Mouse (Mus musculus) testis, adult 2 months (tissue): ENCODE measurements around the gene Btbd11. TPM values are rescaled to one million over a fixed set of nuclear protein-coding genes. Genes with fewer than 3 reads are reported as not detected.
A peak's percentile ranks its signal among the peaks of the same experiment; 100 is the strongest.

Experiments used
- H3K27ac ChIP-seq: fragments of 200-500 bp; 2 replicates; pipeline ENCODE4 v1.5.1; 2012; ENCODE audit warnings: low read depth, low read length; ENCODE audit not compliant: control insufficient read depth, insufficient read depth
- H3K27me3 ChIP-seq: fragments of 200-500 bp; 2 replicates; pipeline ENCODE4 v1.6.1; 2012; ENCODE audit warnings: mild to moderate bottlenecking, low read length, moderate library complexity; ENCODE audit not compliant: control insufficient read depth, insufficient read depth
- H3K36me3 ChIP-seq: fragments of 200-500 bp; 2 replicates; pipeline ENCODE4 v1.6.1; 2012; ENCODE audit warnings: mild to moderate bottlenecking, low read length; ENCODE audit not compliant: control insufficient read depth, insufficient read depth
- H3K4me1 ChIP-seq: fragments of 200-500 bp; 2 replicates; pipeline ENCODE4 v1.6.1; 2012; ENCODE audit warnings: low read length; ENCODE audit not compliant: control insufficient read depth, insufficient read depth
- H3K4me3 ChIP-seq: fragments of 200-500 bp; 2 replicates; pipeline ENCODE4 v1.5.1; 2012; ENCODE audit warnings: low read depth, mild to moderate bottlenecking, low read length, moderate library complexity, mixed read lengths; ENCODE audit not compliant: control insufficient read depth
- CTCF ChIP-seq: fragments of 200-500 bp; IDR thresholded peaks from 2 replicates; pipeline ENCODE4 v1.5.1; 2012; ENCODE audit warnings: low read depth, mild to moderate bottlenecking, inconsistent platforms, low read length, moderate library complexity; ENCODE audit not compliant: control insufficient read depth, insufficient read depth, insufficient replicate concordance
- POLR2A ChIP-seq: fragments of 200-500 bp; IDR thresholded peaks from 2 replicates; pipeline ENCODE4 v1.6.1; 2012; ENCODE audit warnings: low read depth, mild to moderate bottlenecking, inconsistent platforms, low read length, moderate library complexity; ENCODE audit not compliant: control insufficient read depth
- polyA plus RNA-seq: library from polyadenylated mRNA; depleted of rRNA; stranded (reverse); fragments of >200 nt; gene quantifications from 2 replicates; pipeline ENCODE4 v1.2.3, GENCODE M21; 2012

The Btbd11 gene
- polyA plus RNA-seq, 1 experiment: 0.25 TPM

- H3K4me3 ChIP-seq: no peak overlapping the region
Observed at GRCm38 (mm10) chr10:85617501-85618417, 231.1 kb downstream of the Btbd11 start.

GRCm38 (mm10) chr10:85621067-85621466 is 234.5 kb downstream of the Btbd11 start:
- TF ChIP-seq POLR2A: no peak
- TF ChIP-seq CTCF: no peak
- Histone ChIP-seq H3K27me3 (no peaks in the 10 kb centered on the region), H3K36me3 (no peaks in the 10 kb centered on the region), H3K27ac (no peak overlapping the region), H3K4me3 (no peak overlapping the region), H3K4me1 (peaks cover 4% of the 10 kb centered on the region)

More at GRCm38 (mm10) chr10:85617501-85618417, 231.1 kb downstream of the Btbd11 start:
- no peak for TF ChIP-seq POLR2A
- no peak for TF ChIP-seq CTCF
- Histone ChIP-seq H3K4me1 (no peaks in the 10 kb centered on the region), H3K36me3 (no peaks in the 10 kb centered on the region), H3K27me3 (no peaks in the 10 kb centered on the region), H3K27ac (no peak overlapping the region)

- Histone ChIP-seq H3K36me3 (no peaks in the 10 kb centered on the region), H3K27ac (no peak overlapping the region), H3K27me3 (no peaks in the 10 kb centered on the region), H3K4me3 (peak overlapping the region; percentile 76), H3K4me1 (peaks cover 4% of the 10 kb centered on the region)
- no peak for TF ChIP-seq POLR2A
- peak; percentile 43; the same call in 1 of the 2 replicates for TF ChIP-seq CTCF
Observed at GRCm38 (mm10) chr10:85624504-85625169, 238.0 kb downstream of the Btbd11 start.

- no peak overlapping the region for H3K27ac ChIP-seq
- no peaks in the 10 kb centered on the region for H3K27me3 ChIP-seq
- H3K36me3 ChIP-seq: no peaks in the 10 kb centered on the region
- no peak overlapping the region for H3K4me3 ChIP-seq
- peaks cover 4% of the 10 kb centered on the region for H3K4me1 ChIP-seq
- TF ChIP-seq POLR2A: no peak
- no peak for TF ChIP-seq CTCF
Observed at GRCm38 (mm10) chr10:85625170-85625686, 238.6 kb downstream of the Btbd11 start.

GRCm38 (mm10) chr10:85632030-85632429 is 245.4 kb downstream of the Btbd11 start:
- H3K4me1 ChIP-seq: no peaks in the 10 kb centered on the region
- TF ChIP-seq CTCF (no peak), POLR2A (no peak)
- H3K27me3 ChIP-seq: no peaks in the 10 kb centered on the region
- H3K36me3 ChIP-seq: no peaks in the 10 kb centered on the region
- H3K4me3 ChIP-seq: no peak overlapping the region
- no peak overlapping the region for H3K27ac ChIP-seq

GRCm38 (mm10) chr10:85633577-85633976 is 247.0 kb downstream of the Btbd11 start:
- Histone ChIP-seq H3K36me3 (no peaks in the 10 kb centered on the region), H3K27me3 (no peaks in the 10 kb centered on the region), H3K4me3 (no peak overlapping the region), H3K4me1 (no peaks in the 10 kb centered on the region), H3K27ac (no peak overlapping the region)
- no peak for TF ChIP-seq CTCF
- TF ChIP-seq POLR2A: no peak

- no peak for TF ChIP-seq CTCF
- TF ChIP-seq POLR2A: no peak
- H3K36me3 ChIP-seq: no peaks in the 10 kb centered on the region
Observed at GRCm38 (mm10) chr10:85637580-85637979, 251.0 kb downstream of the Btbd11 start.

More at GRCm38 (mm10) chr10:85637580-85637979, 251.0 kb downstream of the Btbd11 start:
- Histone ChIP-seq H3K4me1 (no peaks in the 10 kb centered on the region), H3K27me3 (no peaks in the 10 kb centered on the region), H3K27ac (no peak overlapping the region), H3K4me3 (no peak overlapping the region)
